Mouse (Mus musculus) forebrain, embryonic 15.5 days (tissue): ENCODE measurements around the gene Trim34b. TPM values are rescaled to one million over a fixed set of nuclear protein-coding genes. Genes with fewer than 3 reads are reported as not detected.

Experiments
- ATAC-seq: fragments of 200-750 bp; cut with Nextera tagmentation; replicated peaks from 2 replicates; pipeline ENCODE4 v1.8.0; 2017; ENCODE audit warnings: mild to moderate bottlenecking, moderate TSS enrichment, moderate library complexity
- H3K27ac ChIP-seq: fragments of 300-500 bp; sonication (generic); replicated peaks from 2 replicates; pipeline ENCODE4 v1.5.1; 2015; ENCODE audit warnings: mild to moderate bottlenecking, inconsistent platforms
- H3K27me3 ChIP-seq: fragments of 300-500 bp; sonication (generic); 2 replicates; pipeline ENCODE4 v1.6.1; 2015; ENCODE audit warnings: inconsistent platforms
- H3K36me3 ChIP-seq: fragments of 300-500 bp; sonication (generic); 2 replicates; pipeline ENCODE4 v1.6.1; 2015; ENCODE audit warnings: mild to moderate bottlenecking, inconsistent platforms
- H3K4me1 ChIP-seq: fragments of 300-500 bp; sonication (generic); 2 replicates; pipeline ENCODE4 v1.6.1; 2015; ENCODE audit warnings: inconsistent platforms
- H3K4me2 ChIP-seq: fragments of 300-500 bp; sonication (generic); replicated peaks from 2 replicates; pipeline ENCODE4 v1.6.1; 2015; ENCODE audit warnings: mild to moderate bottlenecking, inconsistent platforms
- H3K4me3 ChIP-seq: fragments of 300-500 bp; sonication (generic); 2 replicates; pipeline ENCODE4 v1.5.1; 2015; ENCODE audit warnings: mild to moderate bottlenecking, inconsistent platforms
- H3K9ac ChIP-seq: fragments of 300-500 bp; sonication (generic); replicated peaks from 2 replicates; pipeline ENCODE4 v1.6.1; 2015; ENCODE audit warnings: mild to moderate bottlenecking, inconsistent platforms
- H3K9me3 ChIP-seq: fragments of 300-500 bp; sonication (generic); 2 replicates; pipeline ENCODE4 v1.6.1; 2016; ENCODE audit warnings: inconsistent platforms
- WGBS: fragments of 180-500 bp; shearing (Covaris S2); methylation state at CpG from one replicate; pipeline ENCODE4 v1.1.7; 2015; ENCODE audit warnings: mixed read lengths; 5-methylcytosine and 5-hydroxymethylcytosine counted together
- polyA plus RNA-seq: library from polyadenylated mRNA; unstranded; fragments of >200 nt; fragmentation: Nextera tagmentation; extraction: Ambion mirVana; gene quantifications from 2 replicates; pipeline ENCODE4 v1.2.1, GENCODE M21; 2015

The Trim34b gene
- polyA plus RNA-seq, 1 experiment from 2014 or later = not detected

GRCm38 (mm10) chr7:104353600-104353967 is 24.3 kb downstream of the Trim34b start:
- no peaks in the 10 kb centered on the region for H3K27me3 ChIP-seq
- no peak overlapping the region for H3K9ac ChIP-seq
- 84% methylated on average over 2 of the region's 2 CpGs for WGBS
- peaks cover 7% of the 10 kb centered on the region; the same call in 1 of the 2 replicates for H3K4me1 ChIP-seq
- no peak overlapping the region for H3K4me3 ChIP-seq
- ATAC-seq = peak; percentile 16; the same call in 1 of the 2 replicates
- H3K36me3 ChIP-seq = no peaks in the 10 kb centered on the region
- no peaks in the 10 kb centered on the region for H3K9me3 ChIP-seq
- no peak overlapping the region for H3K4me2 ChIP-seq
- H3K27ac ChIP-seq = no peak overlapping the region

GRCm38 (mm10) chr7:104366339-104366738 is 37.1 kb downstream of the Trim34b start:
- Histone ChIP-seq H3K4me1 (no peaks in the 10 kb centered on the region), H3K36me3 (no peaks in the 10 kb centered on the region), H3K9me3 (no peaks in the 10 kb centered on the region), H3K27ac (no peak overlapping the region), H3K4me2 (no peak overlapping the region), H3K27me3 (no peaks in the 10 kb centered on the region), H3K9ac (no peak overlapping the region), H3K4me3 (no peak overlapping the region)
- no peak for ATAC-seq

- no peaks in the 10 kb centered on the region for H3K4me1 ChIP-seq
- H3K36me3 ChIP-seq = no peaks in the 10 kb centered on the region
- no peaks in the 10 kb centered on the region for H3K9me3 ChIP-seq
- no peak within 1 kb of the TSS for H3K4me2 ChIP-seq
- no peak within 1 kb of the TSS for H3K4me3 ChIP-seq
- no peaks in the 10 kb centered on the region for H3K27me3 ChIP-seq
- no peak within 1 kb of the TSS for H3K9ac ChIP-seq
- no peak for ATAC-seq
- 61% methylated on average over 1 of the region's 1 CpGs for WGBS
- H3K27ac ChIP-seq = no peak within 1 kb of the TSS
These were observed 40.6 kb downstream of the Trim34b start, which contains the start of gene Trim30b for GRCm38 (mm10) chr7:104369736-104370414. Trim30b (minus strand) TSS chr7:104369884.

Other genes starting within 250 kb of the Trim34b start
- not detected in 2 replicates for gene Olfr645, start 244.0 kb upstream of the Trim34b start, polyA plus RNA-seq
- not detected in 2 replicates for gene Olfr646, start 224.6 kb upstream of the Trim34b start, polyA plus RNA-seq
- not detected in 2 replicates for gene Ubqln5, start 199.6 kb upstream of the Trim34b start, polyA plus RNA-seq
- gene Olfr643, start 192.1 kb upstream of the Trim34b start, polyA plus RNA-seq = not detected in 2 replicates
- not detected in 2 replicates for gene Ubqln3, start 186.2 kb upstream of the Trim34b start, polyA plus RNA-seq
- not detected in 2 replicates for gene Ubqlnl, start 178.9 kb upstream of the Trim34b start, polyA plus RNA-seq
- gene Olfm5, start 164.6 kb upstream of the Trim34b start, polyA plus RNA-seq = not detected in 2 replicates
- gene Olfr648, start 146.1 kb upstream of the Trim34b start, polyA plus RNA-seq = 0.33 and 0.47 TPM in 2 replicates
- gene Olfr649, start 133.5 kb upstream of the Trim34b start, polyA plus RNA-seq = not detected in 2 replicates
- gene Trim6, start 110.7 kb upstream of the Trim34b start, polyA plus RNA-seq = 0.24 and 0.34 TPM in 2 replicates
- gene Trim34a, start 85.0 kb upstream of the Trim34b start, polyA plus RNA-seq = 0.46 and 0.62 TPM in 2 replicates
- gene Trim5, start 41.4 kb upstream of the Trim34b start, polyA plus RNA-seq = 0.09 and 0.13 TPM in 2 replicates
- 1.2 and 2.0 TPM in 2 replicates for gene Trim12a, start 14.0 kb upstream of the Trim34b start, polyA plus RNA-seq
- 0.80 and 0.98 TPM in 2 replicates for gene Trim12c, start 23.9 kb downstream of the Trim34b start, polyA plus RNA-seq
- gene Trim30b, start 40.4 kb downstream of the Trim34b start, polyA plus RNA-seq = not detected in 2 replicates
- not detected in 2 replicates for gene Trim30c, start 71.4 kb downstream of the Trim34b start, polyA plus RNA-seq
- 0.41 and 0.43 TPM in 2 replicates for gene Trim30a, start 135.7 kb downstream of the Trim34b start, polyA plus RNA-seq
- 0.14 and 0.28 TPM in 2 replicates for gene Trim30d, start 178.4 kb downstream of the Trim34b start, polyA plus RNA-seq
- gene Olfr651, start 220.7 kb downstream of the Trim34b start, polyA plus RNA-seq = not detected in 2 replicates
- gene Olfr652, start 231.4 kb downstream of the Trim34b start, polyA plus RNA-seq = not detected in 2 replicates
- not detected in 2 replicates for gene Olfr653, start 247.8 kb downstream of the Trim34b start, polyA plus RNA-seq